13 mouse cellular contexts compared by ENCODE assay signal in the genomic region with DNA sequence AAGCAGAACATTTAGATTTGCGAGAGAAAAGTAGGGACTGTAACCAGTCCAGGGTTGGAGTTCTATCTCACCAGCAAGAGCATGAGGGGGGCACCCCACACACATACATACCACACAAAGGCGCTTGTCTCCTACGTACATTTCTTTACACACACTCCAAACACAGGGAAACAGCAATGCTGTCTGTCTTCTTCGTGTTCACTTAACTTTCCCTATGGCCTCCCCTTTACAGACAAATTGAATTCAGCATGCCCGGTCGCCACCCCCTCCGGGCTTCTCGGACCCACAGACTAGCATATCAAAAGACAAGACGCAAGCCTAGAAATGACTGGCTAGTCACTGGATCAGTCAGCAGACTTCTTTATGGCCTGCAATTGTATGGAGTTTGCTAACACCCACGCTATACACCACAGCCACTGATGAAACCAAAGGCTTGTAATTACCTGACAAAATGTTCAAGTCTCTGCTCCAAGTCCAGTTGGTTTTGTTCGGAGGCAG. TPM values are rescaled to one million over a fixed set of nuclear protein-coding genes. Genes with fewer than 3 reads are reported as not detected.
DNase-seq lines count a peak whose midpoint lies in the region; ATAC-seq and TF ChIP-seq lines count a peak whose summit lies in the region.
"Had no signal": no experiment of that assay in that cellular context is flagged by ENCODE, and none has a peak within 500 bp of the region (broad histone marks: within the 10 kb centered on the region; RNA-seq: fewer than 3 reads in every experiment).

No protein-coding gene starts in this region.

- H3K4me1 ChIP-seq in heart, embryonic 10.5 days, result peaks cover 15% of the 10 kb centered on the region
- peaks cover 2% of the 10 kb centered on the region; the same call in 1 of the 2 replicates for H3K4me1 ChIP-seq in lung, adult 2 months (ENCODE audit: control insufficient read depth, insufficient read depth, low read length)
- peaks cover 37% of the 10 kb centered on the region for H3K4me1 ChIP-seq in intestine, embryonic 15.5 days (replicated peaks)
- peaks cover 49% of the 10 kb centered on the region for H3K4me1 ChIP-seq in stomach, embryonic 14.5 days (ENCODE audit: control insufficient read depth, insufficient read depth, low read length)
- H3K4me1 ChIP-seq: megakaryocyte, embryonic 14.5 days had no signal

- peak overlapping the region; percentile 69 for H3K9ac ChIP-seq in intestine, embryonic 15.5 days
- H3K9ac ChIP-seq in stomach, embryonic 14.5 days (replicated peaks; ENCODE audit: low read depth, low read length), result peak overlapping the region; percentile 79

- no peak for TF ChIP-seq CTCF in lung, adult 2 months (IDR thresholded peaks at IDR 0.05; ENCODE audit: insufficient read depth, low read length)

- ATAC-seq in intestine, embryonic 15.5 days, result no peak
- ATAC-seq in stomach, embryonic 14.5 days (ENCODE audit: insufficient number of reproducible peaks, insufficient read depth, low FRiP score, low read depth), result no peak
- ATAC-seq: forebrain, embryonic 14.5 days had no signal

- peaks cover 100% of the 10 kb centered on the region for H3K27me3 ChIP-seq in heart, embryonic 10.5 days (ENCODE audit: insufficient read depth, poor library complexity, severe bottlenecking)
- H3K27me3 ChIP-seq in intestine, embryonic 15.5 days (replicated peaks), result no peaks in the 10 kb centered on the region
- no peaks in the 10 kb centered on the region for H3K27me3 ChIP-seq in stomach, embryonic 14.5 days (ENCODE audit: control insufficient read depth, insufficient read depth, low read length)

- no peaks in the 10 kb centered on the region for H3K36me3 ChIP-seq in heart, embryonic 10.5 days
- no peaks in the 10 kb centered on the region for H3K36me3 ChIP-seq in intestine, embryonic 15.5 days
- peaks cover 3% of the 10 kb centered on the region; the same call in 1 of the 2 replicates for H3K36me3 ChIP-seq in stomach, embryonic 14.5 days (ENCODE audit: control insufficient read depth, insufficient read depth, low read length)

- TF ChIP-seq POLR2A in lung, adult 2 months (IDR thresholded peaks at IDR 0.05; ENCODE audit: borderline replicate concordance, extremely low read depth, low read depth, low read length), result no peak

- no peak for DNase-seq in heart, embryonic 10.5 days (ENCODE audit: low spot score)
- no peak for DNase-seq in heart, adult 18-20 months
- no peak for DNase-seq in lung, adult 2 months
- no peak for DNase-seq in lung, postnatal 10 days
- no peak for DNase-seq in right cerebral cortex, adult 2 months (ENCODE audit: low spot score in 2 of 2)
- DNase-seq in cerebellum, postnatal 10 days, result no peak
- DNase-seq: right cerebral cortex, postnatal 14 days had no signal

- peak overlapping the region; percentile 62; the same call in 1 of the 2 replicates for H3K4me3 ChIP-seq in heart, embryonic 10.5 days
- peak overlapping the region; percentile 63 for H3K4me3 ChIP-seq in lung, adult 2 months (replicated peaks; ENCODE audit: extremely low read depth, low read depth, low read length)
- peak overlapping the region; percentile 61 for H3K4me3 ChIP-seq in intestine, embryonic 15.5 days (replicated peaks)
- H3K4me3 ChIP-seq in stomach, embryonic 14.5 days (ENCODE audit: low read depth, low read length), result peak overlapping the region; percentile 63
- H3K4me3 ChIP-seq: megakaryocyte, embryonic 14.5 days had no signal

- WGBS in heart, embryonic 10.5 days, result 4% methylated on average over 11 of the region's 11 CpGs
- 32% methylated on average over 11 of the region's 11 CpGs for WGBS in lung, adult 2 months
- WGBS in intestine, embryonic 15.5 days, result 39% methylated on average over 11 of the region's 11 CpGs
- 12% methylated on average over 11 of the region's 11 CpGs for WGBS in stomach, embryonic 14.5 days

- H3K4me2 ChIP-seq in intestine, embryonic 15.5 days (replicated peaks), result peak overlapping the region; percentile 75
- peak overlapping the region; percentile 61 for H3K4me2 ChIP-seq in stomach, embryonic 14.5 days (replicated peaks; ENCODE audit: low read depth, low read length)

- peak overlapping the region; percentile 59 for H3K27ac ChIP-seq in heart, embryonic 10.5 days
- peak overlapping the region; percentile 69 for H3K27ac ChIP-seq in intestine, embryonic 15.5 days
- peak overlapping the region; percentile 98 for H3K27ac ChIP-seq in stomach, embryonic 14.5 days (ENCODE audit: low read length)

- H3K9me3 ChIP-seq in heart, embryonic 10.5 days, result no peaks in the 10 kb centered on the region
- no peaks in the 10 kb centered on the region for H3K9me3 ChIP-seq in intestine, embryonic 15.5 days
- H3K9me3 ChIP-seq in stomach, embryonic 14.5 days (ENCODE audit: control insufficient read depth, low read depth, low read length), result no peaks in the 10 kb centered on the region

RNA-seq across cellular contexts. Expression of gene 5730596B20Rik, which starts 3.0 kb away (rescaled TPM):
- polyA plus RNA-seq in heart, embryonic 10.5 days (2016; fragmentation: Nextera tagmentation; extraction: Ambion mirVana), result 0.07 and 1.5 TPM in 2 replicates
- total RNA-seq in heart, adult 18-20 months (2021), result not detected
- polyA plus RNA-seq in lung, adult 2 months (2012; rRNA removed), result 0.26 and 0.31 TPM in 2 replicates
- polyA plus RNA-seq in intestine, embryonic 15.5 days (2015; fragmentation: Nextera tagmentation; extraction: Ambion mirVana), result 1.9 and 2.0 TPM in 2 replicates
- 4.4 and 4.7 TPM in 2 replicates for polyA plus RNA-seq in stomach, embryonic 14.5 days (2014; fragmentation: Nextera tagmentation; extraction: Ambion mirVana)
- total RNA-seq: granulocyte monocyte progenitor cell, adult 5-6 weeks; left cerebral cortex, adult 18-20 months had no signal
- polyA plus RNA-seq: forebrain, embryonic 14.5 days had no signal

RNA-seq across cellular contexts. Expression of gene Hoxa4, which starts 11.3 kb away (rescaled TPM):
- polyA plus RNA-seq in heart, embryonic 10.5 days (2016; fragmentation: Nextera tagmentation; extraction: Ambion mirVana), result 0.17 and 1.4 TPM in 2 replicates
- total RNA-seq in heart, adult 18-20 months (2021), result under 1 TPM in 1 of 2 experiments, not detected in 1; 0.41 TPM
- polyA plus RNA-seq in lung, adult 2 months (2012; rRNA removed), result 5.7 and 8.4 TPM in 2 replicates
- 3.7 and 4.5 TPM in 2 replicates for polyA plus RNA-seq in intestine, embryonic 15.5 days (2015; fragmentation: Nextera tagmentation; extraction: Ambion mirVana)
- polyA plus RNA-seq in stomach, embryonic 14.5 days (2014; fragmentation: Nextera tagmentation; extraction: Ambion mirVana), result 6.7 and 6.8 TPM in 2 replicates
- total RNA-seq: left cerebral cortex, adult 18-20 months had no signal
- polyA plus RNA-seq: forebrain, embryonic 14.5 days had no signal

RNA-seq across cellular contexts. Expression of gene Hoxa2, which starts 15.6 kb away (rescaled TPM):
- 4.3 and 10.3 TPM in 2 replicates for polyA plus RNA-seq in heart, embryonic 10.5 days (2016; fragmentation: Nextera tagmentation; extraction: Ambion mirVana)
- total RNA-seq in heart, adult 18-20 months (2021), result under 1 TPM; 0.15 TPM
- polyA plus RNA-seq in lung, adult 2 months (2012; rRNA removed), result 4.2 and 4.7 TPM in 2 replicates
- polyA plus RNA-seq in intestine, embryonic 15.5 days (2015; fragmentation: Nextera tagmentation; extraction: Ambion mirVana), result 7.4 and 8.6 TPM in 2 replicates
- 17.4 and 18.5 TPM in 2 replicates for polyA plus RNA-seq in stomach, embryonic 14.5 days (2014; fragmentation: Nextera tagmentation; extraction: Ambion mirVana)
- total RNA-seq: granulocyte monocyte progenitor cell, adult 5-6 weeks; left cerebral cortex, adult 18-20 months had no signal
- polyA plus RNA-seq: forebrain, embryonic 14.5 days had no signal

RNA-seq across cellular contexts. Expression of gene Hoxa1, which starts 22.1 kb away (rescaled TPM):
- polyA plus RNA-seq in heart, embryonic 10.5 days (2016; fragmentation: Nextera tagmentation; extraction: Ambion mirVana), result 1.00 and 4.1 TPM in 2 replicates
- total RNA-seq in heart, adult 18-20 months (2021), result under 1 TPM; 0.12 to 0.23 TPM
- 1.4 and 1.9 TPM in 2 replicates for polyA plus RNA-seq in lung, adult 2 months (2012; rRNA removed)
- polyA plus RNA-seq in intestine, embryonic 15.5 days (2015; fragmentation: Nextera tagmentation; extraction: Ambion mirVana), result 0.86 and 1.2 TPM in 2 replicates
- 2.1 and 3.0 TPM in 2 replicates for polyA plus RNA-seq in stomach, embryonic 14.5 days (2014; fragmentation: Nextera tagmentation; extraction: Ambion mirVana)
- total RNA-seq: left cerebral cortex, adult 18-20 months had no signal
- polyA plus RNA-seq: forebrain, embryonic 14.5 days had no signal

RNA-seq across cellular contexts. Expression of gene Hoxa5, which starts 24.1 kb away (rescaled TPM):
- polyA plus RNA-seq in heart, embryonic 10.5 days (2016; fragmentation: Nextera tagmentation; extraction: Ambion mirVana), result 0.58 and 6.0 TPM in 2 replicates
- under 1 TPM; 0.40 to 0.59 TPM for total RNA-seq in heart, adult 18-20 months (2021)
- 29.1 and 46.9 TPM in 2 replicates for polyA plus RNA-seq in lung, adult 2 months (2012; rRNA removed)
- polyA plus RNA-seq in intestine, embryonic 15.5 days (2015; fragmentation: Nextera tagmentation; extraction: Ambion mirVana), result 22.9 and 25.1 TPM in 2 replicates
- 24.4 and 27.1 TPM in 2 replicates for polyA plus RNA-seq in stomach, embryonic 14.5 days (2014; fragmentation: Nextera tagmentation; extraction: Ambion mirVana)
- total RNA-seq: left cerebral cortex, adult 18-20 months had no signal
- polyA plus RNA-seq: forebrain, embryonic 14.5 days had no signal
